Mouse (Mus musculus): Measurements from ENCODE around the gene Gp5.
"Not testable (repeated sequence)": the region's sequence is repeated elsewhere in the genome, so short reads cannot be mapped to it uniquely, and the experiment has no call there.

The Gp5 gene

DNA sequence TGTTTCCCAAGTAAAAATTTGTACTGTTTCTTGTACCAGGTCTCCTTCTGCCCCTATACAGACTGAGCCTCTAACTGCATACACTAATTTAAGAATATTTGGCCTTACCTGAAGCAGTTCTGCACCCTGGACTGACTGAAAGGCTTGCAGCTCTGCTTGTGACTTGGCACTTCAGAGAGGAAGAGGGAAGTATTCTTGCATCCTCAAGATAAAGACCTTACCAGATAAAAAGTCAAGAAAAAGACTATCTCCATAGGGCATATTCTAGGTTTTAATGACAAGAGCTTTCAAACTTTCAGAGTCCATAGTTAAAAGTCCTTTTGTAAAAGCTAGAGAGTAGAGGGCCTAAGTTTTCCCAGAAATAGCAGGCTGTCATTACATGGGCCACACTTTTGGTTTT lies at the start of gene Gp5:
Gp5 (minus strand) TSS at position 133 of the 400 bp plus-strand sequence.
- DNase-seq = no peak

DNA sequence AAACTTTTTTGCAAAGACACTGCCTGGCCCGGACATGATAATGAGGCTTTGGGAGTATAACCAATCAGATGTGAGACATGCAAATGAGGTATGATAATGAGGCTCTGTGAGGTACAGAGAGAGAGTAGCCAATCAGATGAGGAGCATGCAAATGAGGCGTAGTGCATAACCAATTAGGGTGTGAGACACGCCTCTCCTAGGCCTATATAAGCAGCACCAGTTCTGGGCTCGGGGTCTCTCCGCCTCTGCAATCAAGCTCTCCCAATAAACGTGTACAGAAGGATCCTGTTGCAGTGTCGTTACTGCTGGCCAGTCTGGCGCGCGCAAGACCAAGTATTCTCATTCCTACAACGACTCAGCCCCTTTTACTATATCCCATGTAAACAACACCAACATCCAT lies 42.9 kb upstream of the Gp5 start:
- DNase-seq = not testable (repeated sequence)

DNA sequence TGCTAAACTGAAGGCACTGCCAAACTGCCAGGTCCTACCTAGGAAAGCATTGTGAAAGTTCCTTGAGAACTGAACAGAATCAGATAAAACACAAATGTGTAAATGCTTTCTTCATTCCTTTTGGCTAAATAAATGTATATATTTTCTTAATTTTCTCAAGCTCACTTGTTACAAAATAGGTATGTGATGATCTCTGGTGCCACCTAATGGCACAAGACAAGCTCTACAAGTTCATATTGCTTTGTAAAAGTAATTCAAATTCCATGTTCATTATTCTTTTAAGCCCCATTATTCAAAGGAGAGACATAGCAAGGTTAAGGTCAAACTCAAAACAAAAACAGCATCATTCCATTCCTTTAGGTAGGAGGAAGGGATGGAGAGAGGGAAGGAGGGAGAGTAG lies 3.7 kb upstream of the Gp5 start:
- DNase-seq = no peak

DNA sequence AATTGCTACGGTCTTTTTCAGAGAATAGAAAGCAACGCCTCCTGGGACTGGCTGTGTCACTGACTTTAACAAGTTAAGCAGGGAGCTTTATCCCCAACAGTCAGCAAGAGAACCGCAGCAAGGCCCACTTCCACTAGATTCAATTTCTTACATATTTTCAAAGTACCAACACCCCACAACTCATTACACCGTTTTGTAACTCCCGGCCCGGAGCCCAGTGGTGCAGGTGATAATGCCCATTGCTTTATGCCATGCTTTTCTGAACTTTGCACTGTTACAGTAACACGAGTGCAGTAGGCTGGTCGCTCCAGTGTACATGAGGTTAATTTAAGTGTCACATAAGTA lies 436 bp downstream of the Gp5 start:
- no peak for DNase-seq

DNA sequence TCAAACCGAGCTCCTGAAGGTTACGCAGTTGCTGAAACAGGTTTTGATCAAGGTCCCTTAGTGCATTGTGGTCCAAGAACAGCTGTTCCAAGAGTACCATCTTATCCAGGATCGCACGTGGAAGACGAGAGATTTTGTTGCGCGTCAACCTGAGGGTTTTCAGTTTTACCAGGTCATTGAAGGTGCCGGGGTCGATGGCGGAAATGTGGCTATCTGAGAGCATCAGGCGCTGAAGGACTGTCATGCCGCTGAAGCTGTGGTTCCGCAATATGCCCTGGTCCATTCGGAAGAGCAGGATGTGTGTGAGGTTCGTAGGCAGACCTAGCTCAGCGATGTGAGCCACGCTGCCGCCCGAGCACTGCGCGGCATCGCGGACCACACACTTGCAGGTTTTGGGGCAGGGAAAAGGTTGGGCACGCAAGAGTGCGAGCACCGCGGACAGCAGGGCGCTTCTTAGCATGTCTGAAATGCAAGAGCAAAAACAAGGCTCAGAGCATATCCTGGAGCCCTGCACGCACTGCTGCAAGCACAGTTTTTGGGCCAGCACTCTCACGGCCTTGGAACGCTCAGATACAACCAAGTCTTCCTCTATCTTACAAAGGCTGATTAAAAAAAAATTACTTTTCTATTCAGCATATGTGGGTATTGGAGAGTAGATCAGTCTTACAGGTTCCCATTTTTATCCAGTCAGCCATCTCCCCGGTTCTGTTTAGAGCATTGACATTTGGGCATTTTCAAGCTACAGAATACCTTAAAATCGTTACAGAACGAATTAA lies 996 bp downstream of the Gp5 start:
- no peak for DNase-seq

DNA sequence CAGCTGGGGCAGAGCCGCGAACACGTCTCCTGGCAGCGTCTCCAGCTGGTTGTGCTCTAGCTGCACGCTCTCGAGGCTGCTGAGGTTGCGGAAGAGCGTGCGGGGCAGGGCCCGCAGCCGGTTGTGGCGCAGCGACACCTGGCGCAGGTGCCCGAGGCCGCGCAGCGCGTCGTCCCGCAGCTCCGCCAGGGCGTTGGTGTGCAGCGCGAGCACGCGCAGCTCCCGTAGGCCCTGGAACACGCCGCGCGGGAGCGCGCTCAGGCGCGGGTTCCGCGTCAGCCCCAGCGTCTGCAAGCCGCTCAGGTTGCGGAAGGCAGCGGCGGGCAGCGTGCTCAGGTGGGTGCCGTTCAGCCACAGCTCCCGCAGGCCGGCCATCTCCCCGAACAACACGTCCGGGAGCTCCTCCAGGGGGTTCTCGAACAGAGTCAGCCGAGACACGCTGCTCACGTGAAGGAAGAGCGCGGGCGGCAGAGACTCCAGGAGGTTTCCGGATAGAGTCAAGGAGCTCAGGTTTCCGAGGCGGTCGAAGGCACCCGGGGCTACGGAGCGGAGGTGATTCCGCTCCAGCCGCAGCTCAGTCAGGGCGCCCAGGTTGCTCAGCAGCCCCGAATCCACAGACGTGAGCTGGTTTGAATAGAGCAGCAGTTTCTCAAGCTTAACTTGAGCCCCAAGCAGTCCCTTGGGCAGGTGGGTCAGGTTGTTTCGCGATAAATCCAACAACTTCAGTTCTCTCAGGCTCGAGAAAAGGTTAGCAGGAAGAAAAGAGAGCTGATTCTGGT lies 1.8 kb downstream of the Gp5 start:
- peak; percentile 82 for DNase-seq

DNA sequence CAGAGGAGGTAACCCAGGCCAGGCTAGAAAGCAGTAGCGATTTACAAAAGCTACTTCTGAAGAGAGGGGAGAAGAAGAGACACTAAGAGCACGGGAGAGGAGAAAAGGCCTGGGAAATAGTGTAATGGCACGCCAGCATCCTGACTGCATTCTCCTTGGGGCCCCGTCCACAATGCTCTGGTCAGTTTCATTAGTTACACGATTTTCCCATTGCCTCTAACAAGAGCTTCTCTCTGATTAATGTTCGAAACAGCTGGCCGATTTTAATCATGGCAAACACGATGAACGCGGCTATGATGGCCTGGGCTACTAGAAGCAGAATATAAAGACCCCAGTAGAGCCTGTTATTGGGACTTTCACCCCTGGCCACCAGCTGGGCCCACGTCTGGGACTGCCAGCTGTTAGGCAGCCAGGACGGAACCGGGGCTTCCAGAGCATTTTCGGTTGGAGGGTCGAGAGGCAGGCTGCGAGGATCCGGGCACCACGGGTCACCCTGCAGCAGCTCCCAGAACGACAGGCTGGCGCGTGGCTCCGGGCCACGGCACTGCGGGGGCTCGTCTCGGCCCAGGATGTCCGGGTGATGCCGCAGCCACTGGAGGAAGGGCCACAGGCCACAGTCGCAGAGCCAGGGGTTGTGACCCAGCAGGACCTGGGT lies 2.5 kb downstream of the Gp5 start:
- DNase-seq = peak; percentile 14

DNA sequence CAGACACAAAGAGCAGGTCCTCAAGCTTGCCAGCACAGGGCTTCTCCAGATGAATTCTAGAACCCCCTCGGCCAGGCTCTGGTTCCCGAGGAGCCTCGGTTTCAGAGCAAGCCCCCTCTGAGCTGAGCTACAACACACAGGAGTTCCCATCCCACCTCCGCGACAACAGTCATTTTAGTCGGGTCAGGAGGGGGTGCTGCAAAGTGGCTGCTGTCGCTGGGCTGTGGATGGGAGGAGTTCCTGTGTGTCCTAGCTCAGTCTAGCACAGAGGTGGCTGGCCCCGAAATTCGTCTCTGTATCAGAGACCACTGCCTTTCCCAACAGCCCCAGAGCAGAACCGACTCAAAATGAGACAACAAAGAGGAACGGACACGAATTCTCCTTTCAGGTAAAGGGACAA lies 3.3 kb downstream of the Gp5 start:
- no peak for DNase-seq

DNA sequence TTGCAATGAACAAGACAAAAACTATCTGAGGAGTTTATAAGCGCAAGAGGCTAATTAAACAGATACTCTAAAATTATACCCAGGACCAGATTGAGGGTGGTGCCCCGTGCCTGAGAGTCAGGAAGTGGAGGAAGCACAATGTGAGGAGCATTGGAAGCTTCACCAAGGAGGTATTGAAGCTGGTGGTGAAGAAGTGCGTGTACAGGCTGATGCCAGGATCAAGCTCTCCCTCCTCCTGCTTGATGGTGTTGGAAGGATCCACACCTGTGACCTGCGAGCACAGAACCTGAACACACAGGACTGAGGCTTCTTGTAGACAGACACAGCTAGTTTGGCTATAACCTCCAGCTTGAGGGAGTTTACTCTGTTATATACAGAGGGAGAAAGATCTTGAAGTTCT lies 4.5 kb downstream of the Gp5 start:
- DNase-seq = no peak

DNA sequence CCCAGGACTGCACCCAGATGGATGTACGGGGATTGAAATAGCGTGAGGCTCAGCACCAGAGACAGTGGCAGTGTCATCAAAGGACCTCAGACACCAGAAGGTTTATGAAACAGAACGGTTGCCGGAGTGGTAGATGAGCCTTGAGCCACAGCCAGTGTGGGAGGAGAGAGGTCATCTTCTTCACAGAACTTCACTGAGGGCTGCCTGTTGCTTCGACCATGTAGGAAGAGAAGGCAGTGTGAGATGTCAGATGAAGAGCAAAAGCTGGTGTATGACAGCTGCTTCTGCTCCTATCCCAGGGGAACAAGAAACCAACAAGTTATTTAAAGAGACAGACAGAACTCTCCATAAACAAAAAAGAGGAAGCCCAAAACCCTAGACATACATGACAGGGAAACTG lies 6.3 kb downstream of the Gp5 start:
- no peak for DNase-seq

DNA sequence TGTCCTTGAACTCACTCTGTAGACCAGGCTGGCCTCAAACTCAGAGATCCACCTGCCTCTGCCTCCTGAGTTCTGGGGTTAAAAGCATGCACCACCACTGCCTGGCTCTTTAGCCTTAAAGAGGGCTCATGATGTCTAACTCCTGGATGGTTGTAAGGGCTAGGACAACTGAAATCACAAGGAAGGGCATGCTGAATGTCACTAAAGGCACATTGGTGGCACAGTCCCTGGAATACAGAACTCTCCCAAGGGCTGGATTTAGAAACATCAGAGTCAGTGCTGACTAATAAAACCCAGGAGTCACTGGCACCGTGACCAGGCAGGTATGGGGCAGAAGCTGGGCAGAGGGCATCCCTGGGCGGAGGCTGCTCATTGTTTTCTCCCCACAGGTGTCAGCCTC lies 7.2 kb downstream of the Gp5 start:
- DNase-seq = no peak

DNA sequence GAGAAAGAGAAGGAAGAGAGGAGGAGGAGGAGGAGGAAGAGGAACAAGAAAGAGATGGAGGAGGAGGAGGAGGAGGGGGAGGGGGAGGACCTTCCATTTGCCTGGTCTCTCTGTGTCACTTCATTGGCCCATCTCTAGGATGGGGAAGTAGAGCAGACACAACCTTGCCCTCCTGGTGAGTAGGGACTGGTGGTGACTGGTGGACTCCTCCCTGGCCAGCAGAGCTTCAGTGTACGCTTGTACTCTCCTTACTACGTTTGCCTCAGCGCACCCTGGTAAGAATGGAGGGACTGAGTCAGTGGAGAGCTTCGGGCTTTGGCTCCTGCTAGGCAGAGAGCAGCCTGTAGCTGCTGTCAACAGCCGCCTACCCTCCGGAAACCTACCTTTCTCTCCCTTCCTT lies 7.9 kb downstream of the Gp5 start:
- DNase-seq = no peak

DNA sequence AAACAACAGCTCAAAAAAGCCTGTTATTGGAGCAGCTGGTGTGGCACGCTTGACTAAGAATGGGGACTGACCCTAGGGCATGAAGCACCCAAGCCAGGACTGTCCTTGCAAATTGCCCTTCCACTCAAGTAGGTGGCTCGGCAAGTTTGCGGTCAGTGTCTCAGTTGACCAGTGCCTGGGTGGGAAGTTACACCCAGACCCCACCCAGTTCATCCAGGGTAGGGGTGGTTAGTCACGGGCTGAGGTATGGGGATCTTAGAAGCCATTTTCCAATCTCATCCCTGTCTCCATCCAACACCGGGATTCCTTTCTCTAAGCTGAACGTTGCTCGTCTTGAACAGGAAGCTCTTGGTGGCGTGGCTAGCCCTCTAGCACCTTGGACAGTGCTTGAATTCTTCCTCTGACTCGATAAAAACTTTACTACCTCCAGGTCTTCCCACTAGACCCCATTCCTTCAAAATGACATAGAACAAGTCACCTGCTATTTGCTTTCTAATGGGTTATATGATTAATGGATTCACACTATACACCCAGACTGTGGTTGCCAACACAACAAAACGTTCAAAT lies 10.8 kb downstream of the Gp5 start:
- DNase-seq = no peak

DNA sequence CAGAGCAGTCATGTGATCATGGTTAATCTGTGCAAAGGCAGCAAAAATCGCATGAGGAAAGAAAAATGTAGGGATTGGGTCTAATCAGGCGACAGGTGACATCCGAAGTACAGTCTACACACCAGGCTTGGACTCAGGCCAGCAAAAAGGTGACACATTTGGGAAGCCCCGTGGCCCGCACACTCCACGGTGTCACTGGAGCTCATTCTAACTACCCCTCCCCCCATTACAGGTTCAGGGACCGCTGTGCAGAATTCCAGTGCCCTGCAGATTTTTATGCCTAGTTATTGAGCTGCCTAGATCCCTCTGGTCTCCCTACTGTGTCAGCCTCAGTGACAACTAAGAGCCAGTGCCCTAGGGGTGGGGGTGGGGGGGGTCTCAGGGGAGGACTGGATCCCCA lies 13.1 kb downstream of the Gp5 start:
- DNase-seq = no peak

DNA sequence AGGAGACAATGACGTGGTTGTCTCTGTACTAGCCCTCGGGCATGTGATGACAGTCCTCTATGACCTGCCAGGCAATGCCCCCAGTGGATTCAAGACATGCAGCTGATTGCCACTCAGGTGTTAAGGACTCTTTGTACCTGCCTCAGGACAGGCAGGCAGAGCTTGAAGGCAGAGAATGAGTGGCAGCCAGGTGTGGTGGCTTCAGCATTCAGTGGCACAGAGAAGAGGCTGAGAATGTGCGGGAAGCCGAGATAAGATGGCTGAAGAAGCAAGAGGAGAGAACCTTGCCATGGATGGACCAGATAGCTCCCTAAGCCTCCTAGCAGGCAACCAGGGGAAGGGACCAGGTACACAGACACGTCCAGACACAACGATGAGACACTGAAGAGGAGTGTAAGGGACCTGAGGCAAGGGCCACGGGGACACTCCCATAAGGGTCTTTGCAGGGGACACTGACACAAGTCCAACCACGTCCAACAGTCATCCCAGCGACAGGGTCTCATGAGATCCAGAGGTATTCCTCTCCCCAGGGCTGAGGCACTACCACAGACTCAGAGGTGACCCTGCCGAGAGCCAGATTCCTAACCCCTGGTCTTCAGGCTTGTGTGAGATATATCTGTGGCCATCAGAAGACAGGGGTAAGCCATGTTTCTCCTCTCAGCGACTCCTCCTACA lies 13.8 kb downstream of the Gp5 start:
- DNase-seq = no peak

DNA sequence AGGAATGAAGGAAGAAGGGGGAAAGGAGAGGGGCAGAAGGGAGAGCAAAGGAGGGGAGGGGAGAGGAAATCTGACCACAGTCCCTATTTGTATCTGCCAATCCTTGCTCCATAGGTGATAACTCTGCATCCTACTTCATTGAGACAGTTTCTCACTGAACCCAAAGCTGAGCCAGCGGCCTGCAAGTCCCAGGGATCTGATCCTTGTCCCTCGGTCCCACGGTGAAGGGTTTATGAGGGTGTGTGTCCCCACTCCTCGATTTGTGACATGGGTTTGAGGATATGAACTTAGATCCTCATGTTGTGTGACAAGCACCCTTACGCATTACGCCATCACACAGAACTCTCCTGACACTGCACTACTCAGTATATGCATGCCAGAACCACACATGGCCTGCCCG lies 15.5 kb downstream of the Gp5 start:
- no peak for DNase-seq

DNA sequence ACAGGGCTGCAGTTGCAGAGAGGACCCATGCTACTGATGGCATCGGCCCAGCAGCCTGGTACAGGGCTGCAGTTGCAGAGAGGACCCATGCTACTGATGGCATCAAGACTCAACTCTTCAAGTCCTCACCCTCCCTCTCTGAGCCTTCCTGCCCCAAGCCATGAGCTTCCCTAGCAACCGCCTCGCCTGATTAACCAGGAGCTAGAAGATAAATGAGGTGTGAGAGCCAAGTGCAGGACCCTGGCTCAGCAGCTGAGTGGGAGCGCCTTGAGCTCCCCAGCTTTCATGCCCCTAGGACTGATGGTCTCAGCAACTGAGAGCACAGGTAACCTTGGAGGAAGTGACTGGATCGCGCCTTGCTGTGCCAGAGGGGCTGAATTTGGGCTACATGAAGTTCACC lies 20.1 kb downstream of the Gp5 start:
- DNase-seq = no peak

DNA sequence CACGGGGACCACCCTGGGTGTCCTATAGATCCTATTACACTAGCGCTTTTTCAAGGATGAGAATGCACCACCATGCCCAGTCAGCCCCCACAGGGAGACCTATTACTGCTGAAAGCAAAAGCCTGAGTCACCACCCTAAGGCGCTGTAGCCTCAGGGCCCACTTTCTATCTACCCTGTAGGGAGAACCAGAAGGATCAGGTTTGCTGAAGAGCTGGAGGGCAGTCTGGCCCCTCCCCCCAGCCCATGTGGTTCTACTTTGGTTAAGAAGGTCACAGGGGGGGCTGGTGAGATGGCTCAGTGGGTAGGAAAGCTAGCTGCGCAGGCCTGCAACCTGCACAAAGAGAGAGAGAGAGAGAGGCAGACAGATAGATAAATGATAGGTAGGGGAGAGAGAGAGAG lies 24.9 kb downstream of the Gp5 start:
- DNase-seq = no peak

DNA sequence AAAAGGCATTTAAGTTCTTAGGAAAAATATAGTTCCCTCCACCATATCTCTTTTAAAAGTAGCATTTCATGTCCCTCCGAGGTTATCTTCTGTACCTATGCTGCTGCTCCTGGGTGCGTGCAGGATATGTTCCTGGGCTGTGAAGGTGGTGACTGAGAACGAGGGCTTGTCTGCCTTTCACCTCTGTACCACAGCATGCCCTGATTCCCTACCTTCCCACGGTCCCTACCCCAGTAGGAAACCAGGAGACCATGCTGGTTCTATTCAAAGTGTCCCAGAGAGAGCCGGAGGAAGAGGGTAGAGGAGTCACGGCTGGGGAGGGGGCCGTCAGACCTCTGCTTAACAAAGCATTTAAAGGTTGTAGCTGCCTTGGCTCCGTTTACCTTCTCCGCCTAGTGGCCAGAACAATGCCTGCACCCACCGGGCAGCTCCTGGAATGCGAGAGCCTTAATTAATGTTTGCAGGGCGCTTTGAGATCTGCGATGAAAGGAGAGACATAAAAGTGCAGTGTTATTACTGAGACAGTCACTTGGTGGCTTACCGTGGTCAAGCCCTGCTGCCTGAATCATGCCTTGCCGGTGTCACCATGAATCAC lies 26.7 kb downstream of the Gp5 start:
- no peak for DNase-seq

DNA sequence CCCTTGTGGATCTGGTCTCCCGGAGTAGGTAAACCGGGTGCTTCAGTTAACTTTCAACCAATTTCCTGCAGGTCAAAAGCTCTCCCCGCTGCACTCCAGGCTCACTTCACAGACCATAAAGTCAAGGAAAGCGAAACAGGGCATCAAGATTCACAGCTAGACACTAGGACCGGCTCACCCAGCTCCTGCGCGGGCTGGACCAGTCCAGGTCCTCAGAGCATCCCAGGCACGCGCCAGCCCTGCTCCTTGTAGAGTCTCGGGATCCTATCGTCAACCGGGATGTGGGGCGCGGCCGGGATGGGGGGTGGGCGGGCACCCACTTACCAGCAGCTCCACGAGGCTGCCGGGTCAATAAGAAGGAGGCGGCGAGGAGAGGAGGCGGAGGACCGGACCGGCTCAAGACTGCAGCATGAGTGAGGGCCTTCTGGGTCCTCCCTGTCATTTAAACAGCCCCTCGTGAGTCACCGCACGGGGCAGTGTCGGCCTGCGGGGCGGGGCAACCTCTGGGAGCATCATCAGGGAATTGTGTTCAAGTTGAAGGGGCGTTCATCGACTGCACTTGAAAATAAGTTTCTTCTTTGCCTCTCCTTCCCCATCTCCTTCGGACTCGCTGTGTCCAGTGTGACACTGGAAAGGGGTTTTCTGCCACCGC lies 27.6 kb downstream of the Gp5 start, which contains the start of gene Lrrc15:
Lrrc15 (minus strand) TSS at position 413 of the 652 bp plus-strand sequence.
- DNase-seq = no peak

DNA sequence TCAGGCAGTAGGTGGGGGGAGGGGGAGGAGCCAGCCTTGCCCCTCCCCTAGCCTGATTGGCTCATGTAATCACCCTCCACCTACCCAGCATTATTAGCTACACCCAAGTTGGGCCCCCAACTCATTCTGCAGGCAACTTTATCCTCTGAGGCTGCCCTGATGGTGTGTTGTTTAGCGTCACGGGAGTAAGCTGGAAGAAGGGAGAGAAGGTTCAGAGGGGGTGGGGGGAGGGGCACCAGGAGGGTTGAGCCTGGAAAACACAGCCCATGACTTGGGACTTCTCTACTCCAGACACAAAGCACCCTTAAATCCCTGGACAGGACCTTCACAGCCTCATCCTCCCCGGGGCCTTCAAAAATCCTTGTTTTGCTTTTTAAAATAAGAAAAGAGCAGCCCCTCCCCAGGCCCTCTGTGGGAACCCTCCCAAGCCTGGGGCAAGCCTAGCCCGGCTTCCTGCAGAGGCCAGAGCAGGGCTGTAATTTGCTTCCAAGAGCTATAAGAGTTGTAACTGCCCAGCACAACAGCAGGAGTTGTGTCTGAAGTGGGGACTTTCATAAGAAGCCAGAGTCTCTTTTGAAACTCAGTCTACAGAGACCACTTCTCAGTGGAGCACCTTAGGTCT lies 29.8 kb downstream of the Gp5 start:
- DNase-seq = no peak

DNA sequence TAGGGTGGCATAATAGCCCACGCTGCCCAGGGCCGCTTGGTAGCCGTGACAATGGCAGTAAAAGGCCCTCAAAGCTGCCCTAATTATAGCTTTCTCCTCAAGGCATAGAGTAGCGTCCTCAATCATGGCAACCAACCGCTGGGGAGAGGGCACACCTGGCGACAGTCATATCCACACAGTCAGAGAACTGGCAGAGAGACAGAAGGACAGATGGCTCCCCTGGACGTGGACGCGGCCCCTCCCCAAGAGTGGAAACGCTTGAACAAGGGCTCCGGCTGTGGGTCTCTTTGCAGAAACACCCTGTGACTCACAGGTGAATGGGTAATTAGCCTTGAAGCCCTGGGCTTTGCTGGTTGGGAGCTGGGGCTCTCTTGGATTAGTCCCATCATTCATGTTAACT lies 32.2 kb downstream of the Gp5 start:
- no peak for DNase-seq

Measured in right cerebral cortex, adult 18-20 months (tissue).